Mouse (Mus musculus): ENCODE results near the gene Fam53a. TPM values are rescaled to one million over a fixed set of nuclear protein-coding genes. Genes with fewer than 3 reads are reported as not detected.
A peak's percentile ranks its signal among the peaks of the same experiment; 100 is the strongest.

Fam53a gene
- polyA plus RNA-seq, 1 experiment: 37.2 TPM

- no peak for TF ChIP-seq CTCF (IDR thresholded peaks at IDR 0.05; ENCODE audit: insufficient read depth, low read length)
- TF ChIP-seq POLR2A (IDR thresholded peaks at IDR 0.05; ENCODE audit: borderline replicate concordance, extremely low read depth, low read depth, low read length): no peak
- 89% methylated on average over 1 of the region's 1 CpGs for WGBS
Observed at GRCm38 (mm10) chr5:33611795-33612194, 17.6 kb downstream of the Fam53a start.

GRCm38 (mm10) chr5:33609226-33609625 is 20.2 kb downstream of the Fam53a start:
- DNase-seq: no peak
- WGBS: 86% methylated on average over 1 of the region's 1 CpGs
- TF ChIP-seq CTCF (IDR thresholded peaks at IDR 0.05; ENCODE audit: insufficient read depth, low read length) (no peak), POLR2A (IDR thresholded peaks at IDR 0.05; ENCODE audit: borderline replicate concordance, extremely low read depth, low read depth, low read length) (no peak)
- Histone ChIP-seq H3K4me1 (ENCODE audit: control insufficient read depth, insufficient read depth, low read length) (no peaks in the 10 kb centered on the region), H3K4me3 (replicated peaks; ENCODE audit: extremely low read depth, low read depth, low read length) (no peak overlapping the region)

More at GRCm38 (mm10) chr5:33611795-33612194, 17.6 kb downstream of the Fam53a start:
- Histone ChIP-seq H3K4me3 (replicated peaks; ENCODE audit: extremely low read depth, low read depth, low read length) (no peak overlapping the region), H3K4me1 (ENCODE audit: control insufficient read depth, insufficient read depth, low read length) (no peaks in the 10 kb centered on the region)
- DNase-seq: no peak

DNA sequence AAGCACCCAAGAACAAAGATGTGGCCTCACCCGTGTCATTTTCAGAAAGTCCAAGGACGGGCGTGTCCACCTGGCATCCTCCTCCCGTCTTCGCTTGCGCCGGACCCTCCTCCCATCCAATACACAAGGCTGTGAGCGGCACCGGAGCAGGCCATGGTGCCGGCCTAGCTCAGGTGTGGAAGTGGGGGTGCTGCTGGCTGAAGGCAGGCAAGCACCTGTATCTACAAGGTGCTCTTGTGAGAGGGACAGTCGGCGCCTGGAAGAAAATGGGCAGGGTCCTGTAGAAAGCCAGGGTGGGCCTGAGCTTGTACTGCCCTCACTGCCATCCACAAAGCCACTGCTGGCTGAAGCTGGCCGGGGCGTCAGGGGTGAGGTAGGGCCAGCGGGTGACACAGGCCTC is 22.0 kb downstream of the Fam53a start:
- Histone ChIP-seq H3K4me3 (replicated peaks; ENCODE audit: extremely low read depth, low read depth, low read length) (no peak overlapping the region), H3K4me1 (ENCODE audit: control insufficient read depth, insufficient read depth, low read length) (no peaks in the 10 kb centered on the region)
- no peak for DNase-seq
- 96% methylated on average over 15 of the region's 15 CpGs for WGBS
- TF ChIP-seq POLR2A (IDR thresholded peaks at IDR 0.05; ENCODE audit: borderline replicate concordance, extremely low read depth, low read depth, low read length) (no peak), CTCF (IDR thresholded peaks at IDR 0.05; ENCODE audit: insufficient read depth, low read length) (no peak)

DNA sequence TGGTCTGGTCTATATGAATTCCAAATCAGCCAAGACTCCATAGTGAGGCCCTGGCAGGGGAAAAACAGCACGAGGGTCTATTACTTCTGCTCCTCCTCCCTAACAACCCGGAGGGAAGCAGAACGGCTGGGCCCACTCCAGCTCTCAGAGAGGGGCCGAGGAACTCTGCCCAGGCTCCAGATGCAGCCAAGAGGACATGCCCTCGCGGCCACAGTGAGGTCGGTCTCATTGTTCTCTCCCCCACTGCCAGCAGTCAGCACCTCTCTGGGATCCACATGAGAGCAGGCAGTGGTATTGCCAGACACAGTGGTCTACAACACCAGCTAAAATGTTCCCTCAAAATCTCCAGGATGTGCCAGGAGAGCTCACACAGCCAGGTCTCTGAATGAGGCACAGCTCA is 22.8 kb downstream of the Fam53a start:
- no peak overlapping the region for H3K4me3 ChIP-seq (replicated peaks; ENCODE audit: extremely low read depth, low read depth, low read length)
- DNase-seq: no peak
- H3K4me1 ChIP-seq (ENCODE audit: control insufficient read depth, insufficient read depth, low read length): no peaks in the 10 kb centered on the region
- 67% methylated on average over 7 of the region's 7 CpGs for WGBS
- TF ChIP-seq POLR2A (IDR thresholded peaks at IDR 0.05; ENCODE audit: borderline replicate concordance, extremely low read depth, low read depth, low read length): no peak
- TF ChIP-seq CTCF (IDR thresholded peaks at IDR 0.05; ENCODE audit: insufficient read depth, low read length): no peak

- no peak overlapping the region for H3K4me3 ChIP-seq (replicated peaks; ENCODE audit: extremely low read depth, low read depth, low read length)
- DNase-seq: no peak
- TF ChIP-seq POLR2A (IDR thresholded peaks at IDR 0.05; ENCODE audit: borderline replicate concordance, extremely low read depth, low read depth, low read length) (no peak), CTCF (IDR thresholded peaks at IDR 0.05; ENCODE audit: insufficient read depth, low read length) (no peak)
- no peaks in the 10 kb centered on the region for H3K4me1 ChIP-seq (ENCODE audit: control insufficient read depth, insufficient read depth, low read length)
- 63% methylated on average over 5 of the region's 5 CpGs for WGBS
Observed at GRCm38 (mm10) chr5:33605314-33605713, 24.1 kb downstream of the Fam53a start.

DNA sequence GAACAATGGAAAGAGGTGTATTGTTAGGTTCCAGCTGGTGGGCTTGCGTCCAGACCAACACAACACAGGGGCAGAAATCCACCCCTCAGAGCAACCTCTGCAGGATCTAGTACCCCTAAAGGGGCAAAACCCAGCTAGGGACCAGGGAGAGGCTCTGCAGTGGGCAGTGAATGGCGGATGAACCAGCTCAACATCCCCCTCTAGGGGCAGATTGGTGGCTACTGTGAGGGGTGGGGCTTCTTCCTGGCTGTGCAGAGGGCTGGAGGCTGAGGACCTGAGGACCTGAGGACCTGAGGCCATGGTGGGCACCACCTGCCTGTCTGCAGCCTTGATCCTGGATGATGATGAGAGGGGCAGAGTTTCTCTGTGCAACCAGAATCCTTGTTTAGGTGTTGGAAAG is 35.8 kb downstream of the Fam53a start:
- TF ChIP-seq CTCF (IDR thresholded peaks at IDR 0.05; ENCODE audit: insufficient read depth, low read length): 0 out of 2 replicates have a peak, but pooled peaks have one; percentile 17
- no peak for TF ChIP-seq POLR2A (IDR thresholded peaks at IDR 0.05; ENCODE audit: borderline replicate concordance, extremely low read depth, low read depth, low read length)
- no peak for DNase-seq
- no peaks in the 10 kb centered on the region for H3K4me1 ChIP-seq (ENCODE audit: control insufficient read depth, insufficient read depth, low read length)
- H3K4me3 ChIP-seq (replicated peaks; ENCODE audit: extremely low read depth, low read depth, low read length): no peak overlapping the region
- 39% methylated on average over 2 of the region's 2 CpGs for WGBS

GRCm38 (mm10) chr5:33589221-33589888 is 40.1 kb downstream of the Fam53a start:
- no peak overlapping the region for H3K4me3 ChIP-seq (replicated peaks; ENCODE audit: extremely low read depth, low read depth, low read length)
- DNase-seq: peak; percentile 58
- peak; percentile 96 for TF ChIP-seq CTCF (IDR thresholded peaks at IDR 0.05; ENCODE audit: insufficient read depth, low read length)
- no peak for TF ChIP-seq POLR2A (IDR thresholded peaks at IDR 0.05; ENCODE audit: borderline replicate concordance, extremely low read depth, low read depth, low read length)
- 65% methylated on average over 5 of the region's 5 CpGs for WGBS
- no peaks in the 10 kb centered on the region for H3K4me1 ChIP-seq (ENCODE audit: control insufficient read depth, insufficient read depth, low read length)

DNA sequence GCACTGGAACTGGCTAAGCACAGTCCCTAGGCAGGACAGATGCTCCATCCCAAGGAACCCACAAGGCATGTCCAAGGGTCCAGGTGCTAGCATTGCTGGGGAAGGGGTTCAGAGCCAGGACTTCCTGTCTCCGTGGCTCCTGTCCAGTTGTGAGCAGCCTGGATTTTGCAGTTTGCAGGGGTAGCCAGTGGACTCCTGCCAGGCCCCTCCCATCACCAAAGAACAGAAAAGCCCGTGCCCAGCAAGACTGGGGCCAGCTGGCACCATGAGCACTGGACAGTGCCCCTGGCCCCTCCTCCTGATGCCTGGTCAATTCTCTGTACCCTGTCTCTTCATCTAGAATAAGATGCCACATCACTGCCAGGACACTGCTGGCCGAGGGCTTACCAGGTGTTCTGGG is 41.4 kb downstream of the Fam53a start:
- WGBS: 48% methylated on average over 3 of the region's 3 CpGs
- TF ChIP-seq POLR2A (IDR thresholded peaks at IDR 0.05; ENCODE audit: borderline replicate concordance, extremely low read depth, low read depth, low read length) (no peak), CTCF (IDR thresholded peaks at IDR 0.05; ENCODE audit: insufficient read depth, low read length) (no peak)
- DNase-seq: no peak
- Histone ChIP-seq H3K4me3 (replicated peaks; ENCODE audit: extremely low read depth, low read depth, low read length) (no peak overlapping the region), H3K4me1 (ENCODE audit: control insufficient read depth, insufficient read depth, low read length) (no peaks in the 10 kb centered on the region)

DNA sequence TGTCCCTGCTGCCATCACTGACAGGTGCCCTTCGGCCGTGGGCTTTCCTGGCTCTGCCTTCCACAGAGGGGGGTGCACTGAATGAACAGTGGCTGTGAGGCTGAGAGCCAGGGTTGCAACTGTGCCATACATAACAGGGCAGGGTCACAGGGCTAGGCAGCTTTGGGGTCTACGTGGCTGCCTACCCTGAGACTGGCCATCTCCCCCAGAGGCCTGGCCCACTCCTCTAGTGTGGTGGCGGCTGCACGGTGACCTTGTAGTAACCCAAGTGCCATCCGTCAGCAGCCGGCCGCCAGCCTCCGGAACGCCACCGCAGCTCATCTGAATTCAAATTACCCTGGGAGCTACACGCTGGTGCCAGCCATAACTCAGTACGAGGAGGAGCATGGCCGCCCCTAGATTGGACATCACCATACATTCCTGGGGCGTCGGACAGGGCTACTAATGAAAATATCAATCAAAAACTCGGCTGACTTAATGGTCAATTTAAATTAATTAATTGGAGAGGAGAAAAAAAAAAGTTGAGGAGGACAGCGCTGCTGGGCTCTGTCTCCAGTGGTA is 41.9 kb downstream of the Fam53a start:
- no peaks in the 10 kb centered on the region for H3K4me1 ChIP-seq (ENCODE audit: control insufficient read depth, insufficient read depth, low read length)
- no peak for DNase-seq
- 67% methylated on average over 18 of the region's 18 CpGs for WGBS
- TF ChIP-seq CTCF (IDR thresholded peaks at IDR 0.05; ENCODE audit: insufficient read depth, low read length) (no peak), POLR2A (IDR thresholded peaks at IDR 0.05; ENCODE audit: borderline replicate concordance, extremely low read depth, low read depth, low read length) (no peak)
- H3K4me3 ChIP-seq (replicated peaks; ENCODE audit: extremely low read depth, low read depth, low read length): no peak overlapping the region

GRCm38 (mm10) chr5:33580336-33580735 is 49.1 kb downstream of the Fam53a start:
- peak; percentile 7 for DNase-seq
- 34% methylated on average over 1 of the region's 1 CpGs for WGBS
- TF ChIP-seq CTCF (IDR thresholded peaks at IDR 0.05; ENCODE audit: insufficient read depth, low read length): no peak
- no peak for TF ChIP-seq POLR2A (IDR thresholded peaks at IDR 0.05; ENCODE audit: borderline replicate concordance, extremely low read depth, low read depth, low read length)

More at GRCm38 (mm10) chr5:33580336-33580735, 49.1 kb downstream of the Fam53a start:
- Histone ChIP-seq H3K4me3 (replicated peaks; ENCODE audit: extremely low read depth, low read depth, low read length) (no peak overlapping the region), H3K4me1 (ENCODE audit: control insufficient read depth, insufficient read depth, low read length) (no peaks in the 10 kb centered on the region; the same call in 1 of the 2 replicates)
